Mouse (Mus musculus): ENCODE data around the gene Gm8229. TPM values are rescaled to one million over a fixed set of nuclear protein-coding genes. Genes with fewer than 3 reads are reported as not detected.

The Gm8229 gene
- not detected for polyA plus RNA-seq (2014; fragmentation: Illumina TruSeq; extraction: RNeasy Lipid Tissue Mini Kit (QIAGEN cat#74804); ENCODE audit: insufficient read depth, low read depth, low replicate concordance)

GRCm38 (mm10) chr14:44365057-44365456 is at the start of gene Gm8229:
TSS of gene Gm8229 (plus strand) at chr14:44365357.

GRCm38 (mm10) chr14:44338484-44338883 is 26.7 kb upstream of the Gm8229 start, which contains the start of gene Gm5930:
TSS of gene Gm5930 (minus strand) at chr14:44338584.

GRCm38 (mm10) chr14:44410588-44410987 is 45.4 kb downstream of the Gm8229 start, which contains the start of gene Gm3371:
TSS of gene Gm3371 (minus strand) at chr14:44410688.

Other genes with a start within 250 kb of the Gm8229 start
- not detected for gene Gm3327, start 241.5 kb upstream of the Gm8229 start, polyA plus RNA-seq (2014; fragmentation: Illumina TruSeq; extraction: RNeasy Lipid Tissue Mini Kit (QIAGEN cat#74804); ENCODE audit: insufficient read depth, low read depth, low replicate concordance)
- gene Gm8212, start 167.7 kb upstream of the Gm8229 start, polyA plus RNA-seq (2014; fragmentation: Illumina TruSeq; extraction: RNeasy Lipid Tissue Mini Kit (QIAGEN cat#74804); ENCODE audit: insufficient read depth, low read depth, low replicate concordance) = not detected
- not detected for gene 4930503E14Rik, start 152.1 kb upstream of the Gm8229 start, polyA plus RNA-seq (2014; fragmentation: Illumina TruSeq; extraction: RNeasy Lipid Tissue Mini Kit (QIAGEN cat#74804); ENCODE audit: insufficient read depth, low read depth, low replicate concordance)
- gene Gm8220, start 79.8 kb upstream of the Gm8229 start, polyA plus RNA-seq (2014; fragmentation: Illumina TruSeq; extraction: RNeasy Lipid Tissue Mini Kit (QIAGEN cat#74804); ENCODE audit: insufficient read depth, low read depth, low replicate concordance) = not detected
- gene Gm5930, start 26.8 kb upstream of the Gm8229 start, polyA plus RNA-seq (2014; fragmentation: Illumina TruSeq; extraction: RNeasy Lipid Tissue Mini Kit (QIAGEN cat#74804); ENCODE audit: insufficient read depth, low read depth, low replicate concordance) = 0.34 TPM
- gene Gm3371, start 45.3 kb downstream of the Gm8229 start, polyA plus RNA-seq (2014; fragmentation: Illumina TruSeq; extraction: RNeasy Lipid Tissue Mini Kit (QIAGEN cat#74804); ENCODE audit: insufficient read depth, low read depth, low replicate concordance) = not detected
- not detected for gene Gm8232, start 68.3 kb downstream of the Gm8229 start, polyA plus RNA-seq (2014; fragmentation: Illumina TruSeq; extraction: RNeasy Lipid Tissue Mini Kit (QIAGEN cat#74804); ENCODE audit: insufficient read depth, low read depth, low replicate concordance)
- gene BC061237, start 127.1 kb downstream of the Gm8229 start, polyA plus RNA-seq (2014; fragmentation: Illumina TruSeq; extraction: RNeasy Lipid Tissue Mini Kit (QIAGEN cat#74804); ENCODE audit: insufficient read depth, low read depth, low replicate concordance) = not detected
- not detected for gene Gm17093, start 152.9 kb downstream of the Gm8229 start, polyA plus RNA-seq (2014; fragmentation: Illumina TruSeq; extraction: RNeasy Lipid Tissue Mini Kit (QIAGEN cat#74804); ENCODE audit: insufficient read depth, low read depth, low replicate concordance)
- gene Gm8247, start 217.8 kb downstream of the Gm8229 start, polyA plus RNA-seq (2014; fragmentation: Illumina TruSeq; extraction: RNeasy Lipid Tissue Mini Kit (QIAGEN cat#74804); ENCODE audit: insufficient read depth, low read depth, low replicate concordance) = not detected

All from lung, adult 10 weeks (tissue).